Mouse (Mus musculus): ENCODE data around the gene Klk15. TPM values are rescaled to one million over a fixed set of nuclear protein-coding genes. Genes with fewer than 3 reads are reported as not detected.
A peak's percentile ranks its signal among the peaks of the same experiment; 100 is the strongest.
"Not testable (repeated sequence)": the region's sequence is repeated elsewhere in the genome, so short reads cannot be mapped to it uniquely, and the experiment has no call there.

The Klk15 gene
- total and polyA plus RNA-seq, 2 experiments from 2014 or later = not detected

DNA sequence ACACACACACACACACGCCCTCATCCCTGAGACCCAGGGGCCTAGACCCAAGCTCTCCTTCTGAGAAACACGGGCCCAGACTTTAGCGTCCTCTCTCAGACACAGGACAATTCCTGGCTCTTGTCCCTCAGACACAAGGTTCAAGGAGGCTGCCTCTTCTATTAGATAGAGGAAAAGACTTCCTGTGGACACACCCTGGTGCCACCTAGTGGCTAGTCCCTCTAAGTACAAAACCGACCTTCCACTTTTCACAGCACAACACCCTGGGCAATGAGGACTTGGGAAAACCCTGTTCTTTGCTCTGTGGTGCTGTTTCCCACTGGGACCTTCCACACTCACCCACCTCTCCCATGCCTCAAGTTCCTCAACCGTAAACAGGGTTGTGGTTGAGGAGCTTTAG, 7.6 kb upstream of the Klk15 start:
- no peak overlapping the region for H3K27ac ChIP-seq (ENCODE audit: low read depth)
- no peak overlapping the region for H3K9ac ChIP-seq (replicated peaks; ENCODE audit: low read depth, low read length)
- H3K4me1 ChIP-seq (ENCODE audit: control insufficient read depth, insufficient read depth) = no peaks in the 10 kb centered on the region
- H3K9me3 ChIP-seq (replicated peaks; ENCODE audit: control insufficient read depth, low read length) = no peaks in the 10 kb centered on the region
- no peaks in the 10 kb centered on the region for H3K27me3 ChIP-seq (ENCODE audit: control insufficient read depth, insufficient read depth, low read length)
- WGBS = 56% methylated on average over 5 of the region's 5 CpGs
- DNase-seq (ENCODE audit: low spot score) (no peak), ATAC-seq (ENCODE audit: insufficient read depth, low read depth) (no peak)
- no peak overlapping the region for H3K4me3 ChIP-seq (ENCODE audit: low read depth, low read length)
- no peak overlapping the region for H3K4me2 ChIP-seq (ENCODE audit: low read depth, low read length)
- no peaks in the 10 kb centered on the region for H3K36me3 ChIP-seq (replicated peaks; ENCODE audit: control insufficient read depth, insufficient read depth, low read length)
- TF ChIP-seq EP300 (IDR thresholded peaks at IDR 0.05; ENCODE audit: low read depth) = no peak
- peak; percentile 26; the same call in 1 of the 2 replicates for TF ChIP-seq CTCF (IDR thresholded peaks at IDR 0.05; ENCODE audit: low read depth)

GRCm38 (mm10) chr7:43928521-43928920, 5.0 kb upstream of the Klk15 start:
- no peak for ATAC-seq (ENCODE audit: insufficient read depth, low read depth)
- 44% methylated on average over 4 of the region's 4 CpGs for WGBS

GRCm38 (mm10) chr7:43932337-43932736, 1.2 kb upstream of the Klk15 start:
- DNase-seq (ENCODE audit: low spot score) (no peak), ATAC-seq (ENCODE audit: insufficient read depth, low read depth) (no peak)
- TF ChIP-seq EP300 (IDR thresholded peaks at IDR 0.05; ENCODE audit: low read depth) = no peak
- TF ChIP-seq CTCF (IDR thresholded peaks at IDR 0.05; ENCODE audit: low read depth) = no peak
- H3K27ac ChIP-seq (ENCODE audit: low read depth) = no peak overlapping the region
- H3K9ac ChIP-seq (replicated peaks; ENCODE audit: low read depth, low read length) = no peak overlapping the region
- 39% methylated on average over 4 of the region's 4 CpGs for WGBS
- no peak overlapping the region for H3K4me2 ChIP-seq (ENCODE audit: low read depth, low read length)
- no peaks in the 10 kb centered on the region for H3K36me3 ChIP-seq (replicated peaks; ENCODE audit: control insufficient read depth, insufficient read depth, low read length)
- no peaks in the 10 kb centered on the region for H3K27me3 ChIP-seq (ENCODE audit: control insufficient read depth, insufficient read depth, low read length)
- H3K9me3 ChIP-seq (replicated peaks; ENCODE audit: control insufficient read depth, low read length) = no peaks in the 10 kb centered on the region
- no peaks in the 10 kb centered on the region for H3K4me1 ChIP-seq (ENCODE audit: control insufficient read depth, insufficient read depth)
- H3K4me3 ChIP-seq (ENCODE audit: low read depth, low read length) = no peak overlapping the region

More at GRCm38 (mm10) chr7:43928521-43928920, 5.0 kb upstream of the Klk15 start:
- Histone ChIP-seq H3K4me1 (ENCODE audit: control insufficient read depth, insufficient read depth) (no peaks in the 10 kb centered on the region), H3K27me3 (ENCODE audit: control insufficient read depth, insufficient read depth, low read length) (no peaks in the 10 kb centered on the region), H3K9ac (replicated peaks; ENCODE audit: low read depth, low read length) (no peak overlapping the region), H3K36me3 (replicated peaks; ENCODE audit: control insufficient read depth, insufficient read depth, low read length) (no peaks in the 10 kb centered on the region), H3K4me2 (ENCODE audit: low read depth, low read length) (no peak overlapping the region), H3K9me3 (replicated peaks; ENCODE audit: control insufficient read depth, low read length) (no peaks in the 10 kb centered on the region), H3K4me3 (ENCODE audit: low read depth, low read length) (no peak overlapping the region), H3K27ac (ENCODE audit: low read depth) (no peak overlapping the region)
- no peak for TF ChIP-seq EP300 (IDR thresholded peaks at IDR 0.05; ENCODE audit: low read depth)
- no peak for TF ChIP-seq CTCF (IDR thresholded peaks at IDR 0.05; ENCODE audit: low read depth)
- no peak for DNase-seq (ENCODE audit: low spot score)

- H3K27ac ChIP-seq (ENCODE audit: low read depth) = no peak overlapping the region
- H3K4me1 ChIP-seq (ENCODE audit: control insufficient read depth, insufficient read depth) = no peaks in the 10 kb centered on the region
- no peak for DNase-seq (ENCODE audit: low spot score)
- H3K4me3 ChIP-seq (ENCODE audit: low read depth, low read length) = no peak overlapping the region
- ATAC-seq (ENCODE audit: insufficient read depth, low read depth) = no peak
- H3K9me3 ChIP-seq (replicated peaks; ENCODE audit: control insufficient read depth, low read length) = no peaks in the 10 kb centered on the region
- no peak overlapping the region for H3K4me2 ChIP-seq (ENCODE audit: low read depth, low read length)
- no peak for TF ChIP-seq CTCF (IDR thresholded peaks at IDR 0.05; ENCODE audit: low read depth)
- TF ChIP-seq EP300 (IDR thresholded peaks at IDR 0.05; ENCODE audit: low read depth) = no peak
- WGBS = 52% methylated on average over 3 of the region's 3 CpGs
- no peaks in the 10 kb centered on the region for H3K27me3 ChIP-seq (ENCODE audit: control insufficient read depth, insufficient read depth, low read length)
- no peak overlapping the region for H3K9ac ChIP-seq (replicated peaks; ENCODE audit: low read depth, low read length)
- no peaks in the 10 kb centered on the region for H3K36me3 ChIP-seq (replicated peaks; ENCODE audit: control insufficient read depth, insufficient read depth, low read length)
Observed at GRCm38 (mm10) chr7:43934747-43935146, 1.2 kb downstream of the Klk15 start.

GRCm38 (mm10) chr7:43936551-43936950, 3.0 kb downstream of the Klk15 start:
- 84% methylated on average over 14 of the region's 14 CpGs for WGBS
- H3K27me3 ChIP-seq (ENCODE audit: control insufficient read depth, insufficient read depth, low read length) = no peaks in the 10 kb centered on the region
- no peak overlapping the region for H3K4me3 ChIP-seq (ENCODE audit: low read depth, low read length)
- no peak overlapping the region for H3K27ac ChIP-seq (ENCODE audit: low read depth)
- ATAC-seq (ENCODE audit: insufficient read depth, low read depth) (no peak), DNase-seq (ENCODE audit: low spot score) (no peak)
- no peak overlapping the region for H3K4me2 ChIP-seq (ENCODE audit: low read depth, low read length)
- H3K36me3 ChIP-seq (replicated peaks; ENCODE audit: control insufficient read depth, insufficient read depth, low read length) = no peaks in the 10 kb centered on the region
- H3K4me1 ChIP-seq (ENCODE audit: control insufficient read depth, insufficient read depth) = no peaks in the 10 kb centered on the region
- no peaks in the 10 kb centered on the region for H3K9me3 ChIP-seq (replicated peaks; ENCODE audit: control insufficient read depth, low read length)
- H3K9ac ChIP-seq (replicated peaks; ENCODE audit: low read depth, low read length) = no peak overlapping the region
- TF ChIP-seq CTCF (IDR thresholded peaks at IDR 0.05; ENCODE audit: low read depth) (no peak), EP300 (IDR thresholded peaks at IDR 0.05; ENCODE audit: low read depth) (no peak)

GRCm38 (mm10) chr7:43942293-43942692, 8.8 kb downstream of the Klk15 start:
- H3K36me3 ChIP-seq (replicated peaks; ENCODE audit: control insufficient read depth, insufficient read depth, low read length); H3K4me2 ChIP-seq (ENCODE audit: low read depth, low read length); ATAC-seq (ENCODE audit: insufficient read depth, low read depth); DNase-seq (ENCODE audit: low spot score); H3K9me3 ChIP-seq (replicated peaks; ENCODE audit: control insufficient read depth, low read length); H3K9ac ChIP-seq (replicated peaks; ENCODE audit: low read depth, low read length); H3K27me3 ChIP-seq (ENCODE audit: control insufficient read depth, insufficient read depth, low read length); H3K4me1 ChIP-seq (ENCODE audit: control insufficient read depth, insufficient read depth); H3K27ac ChIP-seq (ENCODE audit: low read depth); H3K4me3 ChIP-seq (ENCODE audit: low read depth, low read length): not testable (repeated sequence)
- 50% methylated on average over 3 of the region's 3 CpGs for WGBS

All from heart, postnatal 0 days (tissue).